Mouse (Mus musculus) erythroblast, embryonic 14.5 days (primary cell): Measurements from ENCODE around the gene Tsc22d1.

ENCODE experiments used
- GATA1 ChIP-seq: IDR thresholded peaks from 2 replicates; pipeline ENCODE4 v1.6.1; 2012; ENCODE audit warnings: low read length, inconsistent platforms, mixed read lengths
- TAL1 ChIP-seq: IDR thresholded peaks from 3 replicates; pipeline ENCODE4 v1.6.1; 2012; ENCODE audit warnings: low read length, inconsistent platforms, mixed read lengths

GRCm38 (mm10) chr14:76398251-76398650 is 16.5 kb upstream of the Tsc22d1 start:
- TF ChIP-seq TAL1: no peak
- TF ChIP-seq GATA1: no peak
